ENCODE assay signal across 8 mouse cellular contexts in the genomic region with DNA sequence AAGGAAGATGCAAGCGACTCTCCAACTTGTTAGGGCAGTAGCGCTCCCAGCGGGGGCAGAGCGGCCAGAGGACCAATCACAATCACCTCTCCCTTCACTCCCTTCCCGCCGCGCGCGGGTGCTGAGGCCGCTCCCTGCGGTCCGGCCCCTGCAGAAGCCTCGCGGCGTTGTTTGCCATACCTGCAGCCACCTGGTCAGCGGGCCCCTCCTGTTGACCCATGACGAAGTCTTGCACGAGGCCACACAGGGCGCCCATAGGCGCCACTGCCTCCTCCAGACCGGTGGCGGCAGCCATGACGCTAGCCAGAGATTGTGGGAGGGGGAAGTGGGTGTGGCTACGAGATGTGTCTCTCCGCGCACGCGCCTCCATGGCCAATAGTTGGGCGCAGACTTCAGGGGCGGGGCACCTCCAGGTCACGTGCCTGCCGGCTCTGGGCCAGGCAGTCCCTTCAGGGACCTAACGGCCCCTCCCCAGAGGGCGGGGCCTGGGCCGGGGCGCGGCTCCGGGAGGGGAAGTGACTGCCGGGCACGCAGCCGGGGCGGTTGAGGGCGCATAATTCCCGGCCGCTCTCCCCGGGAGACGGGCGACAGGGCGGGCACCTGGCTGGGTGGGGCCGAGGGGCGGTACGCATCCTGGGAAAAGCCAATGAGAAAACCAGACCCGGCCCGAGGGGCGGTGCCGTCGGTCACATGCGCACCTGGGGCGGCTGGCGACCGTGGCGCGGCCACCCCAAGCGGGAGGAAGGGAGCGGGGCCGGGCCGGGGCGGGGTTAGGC. TPM values are rescaled to one million over a fixed set of nuclear protein-coding genes. Genes with fewer than 3 reads are reported as not detected.
DNase-seq lines count a peak whose midpoint lies in the region; ATAC-seq and TF ChIP-seq lines count a peak whose summit lies in the region.

A gene (minus strand): TSS at position 339 of the 776 bp plus-strand sequence.

- intact Hi-C loops in heart, postnatal 36 days (cut with DNase I) = loop anchor here (1.0 kb wide), 1 partner anchor 45 kb away; no protein-coding TSS in a partner anchor

- peak within 1 kb of the TSS; percentile 85 for H3K27ac ChIP-seq in ES-E14 (ENCODE audit: insufficient read depth, low read depth, low read length, poor library complexity, severe bottlenecking)
- H3K27ac ChIP-seq in forebrain, embryonic 16.5 days (ENCODE audit: low read length) = peak within 1 kb of the TSS; percentile 84
- peak within 1 kb of the TSS; percentile 93 for H3K27ac ChIP-seq in layer of hippocampus, adult 2 months
- H3K27ac ChIP-seq in lung, embryonic 14.5 days (ENCODE audit: low read depth) = peak within 1 kb of the TSS; percentile 87
- peak within 1 kb of the TSS; percentile 84 for H3K27ac ChIP-seq in olfactory bulb, adult 2 months (ENCODE audit: insufficient read depth, low read depth, low read length)
- H3K27ac ChIP-seq in thymus, adult 2 months (ENCODE audit: control insufficient read depth, insufficient read depth, low read length) = peak within 1 kb of the TSS; percentile 39; the same call in 1 of the 2 replicates

- peak; percentile 72 for TF ChIP-seq POLR2A in olfactory bulb, adult 2 months (IDR thresholded peaks at IDR 0.05; ENCODE audit: insufficient read depth, low read depth, low read length)
- TF ChIP-seq POLR2A in thymus, adult 2 months (IDR thresholded peaks at IDR 0.05; ENCODE audit: control insufficient read depth, extremely low read depth, insufficient read depth, low read length, poor library complexity) = peak; percentile 83

- peak; percentile 36 for TF ChIP-seq CTCF in layer of hippocampus, adult 2 months (conservative IDR thresholded peaks at IDR 0.05)
- peak; percentile 23; the same call in 1 of the 2 replicates for TF ChIP-seq CTCF in lung, embryonic 14.5 days (IDR thresholded peaks at IDR 0.05; ENCODE audit: low read depth)
- TF ChIP-seq CTCF in olfactory bulb, adult 2 months (IDR thresholded peaks at IDR 0.05; ENCODE audit: insufficient read depth, low read depth, low read length) = no peak; the same call in 1 of the 2 replicates
- peak; percentile 48; the same call in 1 of the 2 replicates for TF ChIP-seq CTCF in thymus, adult 2 months (IDR thresholded peaks at IDR 0.05; ENCODE audit: borderline replicate concordance, control insufficient read depth, extremely low read depth, insufficient read depth, low read length, poor library complexity)

- ATAC-seq in forebrain, embryonic 16.5 days = peak; percentile 94
- peak; percentile 96 for ATAC-seq in lung, embryonic 14.5 days (ENCODE audit: insufficient read depth)

- H3K4me2 ChIP-seq in forebrain, embryonic 16.5 days (ENCODE audit: low read length) = peak within 1 kb of the TSS; percentile 99
- H3K4me2 ChIP-seq in lung, embryonic 14.5 days = peak within 1 kb of the TSS; percentile 80

- no peaks in the 10 kb centered on the region for H3K9me3 ChIP-seq in ES-E14 (ENCODE audit: control insufficient read depth, insufficient read depth, low read depth, low read length)
- H3K9me3 ChIP-seq in forebrain, embryonic 16.5 days (ENCODE audit: control insufficient read depth, low read length) = no peaks in the 10 kb centered on the region
- no peaks in the 10 kb centered on the region for H3K9me3 ChIP-seq in lung, embryonic 14.5 days (ENCODE audit: low read depth, low read length)

- peak; percentile 99 for DNase-seq in ES-E14 (ENCODE audit: low read depth, low spot score)
- DNase-seq in cerebellum, adult 11-12 months = peak; percentile 99
- peak; percentile 98 to 100 for DNase-seq in heart, postnatal 36 days
- DNase-seq in layer of hippocampus, adult 2 months (ENCODE audit: low spot score in 2 of 2) = peak; percentile 99
- DNase-seq in lung, embryonic 14.5 days = peak; percentile 100
- peak; percentile 100 for DNase-seq in thymus, adult 2 months

- 0 out of 2 replicates have a peak, but pooled peaks cover 6% of the 10 kb centered on the region for H3K36me3 ChIP-seq in ES-E14 (ENCODE audit: control insufficient read depth, insufficient read depth, low read length, poor library complexity, severe bottlenecking)
- H3K36me3 ChIP-seq in forebrain, embryonic 16.5 days (ENCODE audit: control insufficient read depth, insufficient read depth) = no peaks in the 10 kb centered on the region
- peaks cover 3% of the 10 kb centered on the region; the same call in 1 of the 2 replicates for H3K36me3 ChIP-seq in lung, embryonic 14.5 days (ENCODE audit: insufficient read depth)
- no peaks in the 10 kb centered on the region for H3K36me3 ChIP-seq in thymus, adult 2 months (ENCODE audit: control insufficient read depth, insufficient read depth, low read length)

- in situ Hi-C loops in ES-E14 (cut with MboI; ENCODE audit: low sequenced_read_pairs in 2 of 2, unreplicated experiment in 2 of 2) = no loop called here

- WGBS in forebrain, embryonic 16.5 days = under 1% methylated on average over 57 of the region's 68 CpGs
- WGBS in lung, embryonic 14.5 days = under 1% methylated on average over 68 of the region's 68 CpGs
- under 1% methylated on average over 68 of the region's 68 CpGs for WGBS in olfactory bulb, adult 2 months
- under 1% methylated on average over 67 of the region's 68 CpGs for WGBS in thymus, adult 2 months

- peak within 1 kb of the TSS; percentile 86 for H3K9ac ChIP-seq in ES-E14 (ENCODE audit: insufficient read depth, low read depth, low read length, poor library complexity, severe bottlenecking)
- H3K9ac ChIP-seq in forebrain, embryonic 16.5 days (replicated peaks; ENCODE audit: low read depth, low read length) = peak within 1 kb of the TSS; percentile 83
- H3K9ac ChIP-seq in lung, embryonic 14.5 days = peak within 1 kb of the TSS; percentile 80

- peaks cover 9 to 12% of the 10 kb centered on the region in 2 experiments for H3K4me1 ChIP-seq in ES-E14 (ENCODE audit: control insufficient read depth in 2 of 2, insufficient read depth in 2 of 2, low read length in 2 of 2, poor library complexity in 1 of 2)
- peaks cover 14% of the 10 kb centered on the region for H3K4me1 ChIP-seq in forebrain, embryonic 16.5 days (replicated peaks; ENCODE audit: control insufficient read depth, insufficient read depth, low read length)
- no peaks in the 10 kb centered on the region; the same call in 1 of the 2 replicates for H3K4me1 ChIP-seq in lung, embryonic 14.5 days (ENCODE audit: insufficient read depth)
- H3K4me1 ChIP-seq in olfactory bulb, adult 2 months (ENCODE audit: control insufficient read depth, insufficient read depth, low read length) = peaks cover 6% of the 10 kb centered on the region; the same call in 1 of the 2 replicates
- H3K4me1 ChIP-seq in thymus, adult 2 months (replicated peaks; ENCODE audit: control insufficient read depth, insufficient read depth, low read length) = peaks cover 6% of the 10 kb centered on the region

- H3K27me3 ChIP-seq in forebrain, embryonic 16.5 days (replicated peaks; ENCODE audit: control insufficient read depth, insufficient read depth, low read length) = peaks cover 3% of the 10 kb centered on the region; the same call in 1 of the 2 replicates
- H3K27me3 ChIP-seq in lung, embryonic 14.5 days (ENCODE audit: insufficient read depth, low read length) = no peaks in the 10 kb centered on the region
- H3K27me3 ChIP-seq in thymus, adult 2 months (ENCODE audit: control insufficient read depth, insufficient read depth, low read length) = no peaks in the 10 kb centered on the region

- H3K4me3 ChIP-seq in ES-E14 (ENCODE audit: insufficient read depth in 1 of 2, low read depth in 1 of 2, low read length in 2 of 2, poor library complexity in 1 of 2, severe bottlenecking in 1 of 2) = peak within 1 kb of the TSS; percentile 87 to 93
- H3K4me3 ChIP-seq in forebrain, embryonic 16.5 days (replicated peaks; ENCODE audit: low read length) = peak within 1 kb of the TSS; percentile 98
- H3K4me3 ChIP-seq in layer of hippocampus, adult 2 months = peak within 1 kb of the TSS; percentile 93
- H3K4me3 ChIP-seq in lung, embryonic 14.5 days (ENCODE audit: low read depth, low read length) = peak within 1 kb of the TSS; percentile 85
- peak within 1 kb of the TSS; percentile 93 for H3K4me3 ChIP-seq in olfactory bulb, adult 2 months (ENCODE audit: insufficient read depth, low read depth, low read length)
- peak within 1 kb of the TSS; percentile 68 for H3K4me3 ChIP-seq in thymus, adult 2 months (ENCODE audit: control insufficient read depth, insufficient read depth, low read length)

TF ChIP-seq in ES-E14, 5 proteins besides CTCF, POLR2A, EP300 and RAD21:
- TF ChIP-seq CHD2 (IDR thresholded peaks at IDR 0.05; ENCODE audit: low read depth, low read length) (no peak), ZNF384 (IDR thresholded peaks at IDR 0.05; ENCODE audit: low read depth, low read length) (no peak), ZC3H11A (IDR thresholded peaks at IDR 0.05; ENCODE audit: borderline replicate concordance, low read depth, low read length) (no peak), MAFK (IDR thresholded peaks at IDR 0.05; ENCODE audit: insufficient read depth, low read depth, low read length) (no peak), HCFC1 (IDR thresholded peaks at IDR 0.05; ENCODE audit: borderline replicate concordance, insufficient read depth, low read length) (no peak; the same call in 1 of the 2 replicates)

RNA-seq across cellular contexts. Expression of the gene that starts here (rescaled TPM):
- total RNA-seq in ES-E14 (2012; rRNA removed) = 59.6 and 91.5 TPM in 2 replicates
- polyA plus RNA-seq in forebrain, embryonic 16.5 days (2015; fragmentation: Nextera tagmentation; extraction: Ambion mirVana) = 35.0 and 39.4 TPM in 2 replicates
- total RNA-seq in heart, postnatal 36 days (2021) = 10 to 100 TPM; 17.3 to 18.0 TPM
- total RNA-seq in layer of hippocampus, adult 2 months (2021) = 10 to 100 TPM; 30.9 to 39.2 TPM
- 35.6 and 41.7 TPM in 2 replicates for polyA plus RNA-seq in lung, embryonic 14.5 days (2014; fragmentation: Nextera tagmentation; extraction: Ambion mirVana)
- not detected in 2 replicates for polyA plus RNA-seq in olfactory bulb, adult 2 months (2012; ENCODE audit: insufficient read depth, insufficient read length, low replicate concordance, missing spikeins)
- 142 TPM in 2 replicates for polyA plus RNA-seq in thymus, adult 2 months (2012; rRNA removed)

Comparison
In these comparisons a context has a peak if more than half of its experiments do, and no peak if none do; other contexts are left out.
1. Peak in every context shown above with its lines: DNase-seq, ATAC-seq, H3K4me3 ChIP-seq and H3K27ac ChIP-seq.
2. H3K27ac ChIP-seq: peak in every context shown above with its lines; median percentile 93 in layer of hippocampus, adult 2 months; 87 in lung, embryonic 14.5 days; 85 in ES-E14; 84 in forebrain, embryonic 16.5 days; 84 in olfactory bulb, adult 2 months; 39 in thymus, adult 2 months.